Mouse (Mus musculus): Measurements from ENCODE around the gene Fam107b.

- no peak for TF ChIP-seq POLR2A (IDR thresholded peaks at IDR 0.05; ENCODE audit: low read depth, low read length)
- TF ChIP-seq CTCF (IDR thresholded peaks at IDR 0.05; ENCODE audit: extremely low read depth, insufficient read depth, insufficient read length, insufficient replicate concordance), result no peak
These were observed 247.3 kb downstream of the Fam107b start for GRCm38 (mm10) chr2:3817626-3818025.
